Mouse (Mus musculus) midbrain, embryonic 12.5 days (tissue): ENCODE results near the gene 1600014C23Rik. TPM values are rescaled to one million over a fixed set of nuclear protein-coding genes. Genes with fewer than 3 reads are reported as not detected.

ENCODE experiments used
- ATAC-seq: fragments of 200-750 bp; cut with Nextera tagmentation; 2 replicates; pipeline ENCODE4 v1.8.0; 2017; ENCODE audit warnings: low read depth, moderate TSS enrichment, moderate library complexity; ENCODE audit not compliant: low FRiP score
- H3K27ac ChIP-seq: fragments of 300-500 bp; sonication (generic); replicated peaks from 2 replicates; pipeline ENCODE4 v1.5.1; 2016; ENCODE audit warnings: mild to moderate bottlenecking
- H3K27me3 ChIP-seq: fragments of 300-500 bp; sonication (generic); 2 replicates; pipeline ENCODE4 v1.6.1; 2016; ENCODE audit warnings: mild to moderate bottlenecking
- H3K36me3 ChIP-seq: fragments of 300-500 bp; sonication (generic); 2 replicates; pipeline ENCODE4 v1.6.1; 2016
- H3K4me1 ChIP-seq: fragments of 300-500 bp; sonication (generic); 2 replicates; pipeline ENCODE4 v1.6.1; 2016
- H3K4me2 ChIP-seq: fragments of 300-500 bp; sonication (generic); replicated peaks from 2 replicates; pipeline ENCODE4 v1.6.1; 2016; ENCODE audit warnings: mild to moderate bottlenecking, moderate library complexity
- H3K4me3 ChIP-seq: fragments of 300-500 bp; sonication (generic); 2 replicates; pipeline ENCODE4 v1.5.1; 2016; ENCODE audit warnings: mild to moderate bottlenecking
- H3K9ac ChIP-seq: fragments of 300-500 bp; sonication (generic); replicated peaks from 2 replicates; pipeline ENCODE4 v1.6.1; 2016; ENCODE audit warnings: mild to moderate bottlenecking, moderate library complexity
- H3K9me3 ChIP-seq: fragments of 300-500 bp; sonication (generic); 2 replicates; pipeline ENCODE4 v1.6.1; 2016; ENCODE audit warnings: mild to moderate bottlenecking
- WGBS: fragments of 180-500 bp; shearing (Covaris S2); methylation state at CpG from one replicate; pipeline ENCODE4 v1.1.7; 2016; 5-methylcytosine and 5-hydroxymethylcytosine counted together
- polyA plus RNA-seq: library from polyadenylated mRNA; unstranded; fragments of >200 nt; fragmentation: Nextera tagmentation; extraction: Ambion mirVana; gene quantifications from 2 replicates; pipeline ENCODE4 v1.2.1, GENCODE M21; 2016

Gene 1600014C23Rik
- polyA plus RNA-seq = not detected in 2 replicates

DNA sequence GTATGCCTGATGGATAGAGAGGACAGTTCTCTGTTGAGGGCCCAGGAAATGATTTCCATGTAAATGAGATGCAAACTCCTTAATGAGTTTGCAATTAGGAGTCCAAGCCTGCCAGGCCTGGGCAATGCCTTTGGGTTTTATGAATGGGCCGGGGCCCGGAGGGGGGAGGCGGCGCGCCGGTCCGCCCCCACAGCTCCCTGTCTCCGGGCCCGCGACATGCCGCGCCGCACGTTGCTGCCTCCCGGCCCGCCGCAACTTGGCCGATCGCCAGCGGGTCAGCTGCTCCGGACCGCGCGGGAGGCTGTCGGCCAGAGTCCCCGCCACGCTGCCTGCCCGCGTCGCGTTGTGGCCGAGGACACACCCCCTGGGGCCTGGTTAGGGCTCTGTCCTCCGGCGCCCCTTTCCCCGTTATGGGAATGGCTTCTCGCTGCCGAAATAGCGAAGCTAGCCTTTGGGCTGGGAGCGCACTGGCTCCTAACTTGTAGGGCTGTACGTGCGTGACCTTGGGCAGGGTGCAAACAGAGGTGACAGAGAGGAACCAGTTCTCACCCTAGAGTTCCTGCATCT, at the start of gene 1600014C23Rik:
Gene 1600014C23Rik (minus strand): TSS at position 110 of the 567 bp plus-strand sequence.
- under 1% methylated on average over 40 of the region's 41 CpGs for WGBS
- Histone ChIP-seq H3K4me3 (peak within 1 kb of the TSS; percentile 34), H3K36me3 (no peaks in the 10 kb centered on the region), H3K4me2 (peak within 1 kb of the TSS; percentile 60), H3K27me3 (peaks cover 39% of the 10 kb centered on the region), H3K9me3 (no peaks in the 10 kb centered on the region), H3K9ac (peak within 1 kb of the TSS; percentile 57), H3K4me1 (peaks cover 37% of the 10 kb centered on the region), H3K27ac (peak within 1 kb of the TSS; percentile 27; the same call in 1 of the 2 replicates)
- peak; percentile 7; the same call in 1 of the 2 replicates for ATAC-seq

DNA sequence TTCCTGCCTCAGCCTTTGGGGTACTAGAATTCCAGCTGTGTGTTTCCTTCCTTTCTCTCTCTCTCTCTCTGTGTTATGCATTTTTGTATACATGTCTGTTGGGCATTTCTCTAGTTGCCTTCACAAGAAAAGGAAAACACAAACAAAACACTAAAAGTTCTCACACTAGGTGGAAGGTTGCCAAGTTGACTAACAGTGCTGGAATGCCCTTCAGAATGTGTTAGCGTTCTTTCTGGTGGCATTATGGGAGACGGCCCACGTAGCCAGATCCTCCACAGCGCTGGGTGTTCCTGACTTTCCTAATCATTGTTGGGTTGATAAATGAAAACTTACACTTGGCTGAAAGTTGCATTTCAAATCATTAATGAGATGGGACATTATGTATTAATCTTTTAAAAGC, 44.8 kb upstream of the 1600014C23Rik start:
- Histone ChIP-seq H3K27me3 (no peaks in the 10 kb centered on the region), H3K4me1 (no peaks in the 10 kb centered on the region), H3K4me2 (no peak overlapping the region), H3K27ac (no peak overlapping the region), H3K36me3 (no peaks in the 10 kb centered on the region), H3K9me3 (no peaks in the 10 kb centered on the region), H3K9ac (no peak overlapping the region), H3K4me3 (no peak overlapping the region)
- 93% methylated on average over 4 of the region's 4 CpGs for WGBS
- no peak for ATAC-seq

DNA sequence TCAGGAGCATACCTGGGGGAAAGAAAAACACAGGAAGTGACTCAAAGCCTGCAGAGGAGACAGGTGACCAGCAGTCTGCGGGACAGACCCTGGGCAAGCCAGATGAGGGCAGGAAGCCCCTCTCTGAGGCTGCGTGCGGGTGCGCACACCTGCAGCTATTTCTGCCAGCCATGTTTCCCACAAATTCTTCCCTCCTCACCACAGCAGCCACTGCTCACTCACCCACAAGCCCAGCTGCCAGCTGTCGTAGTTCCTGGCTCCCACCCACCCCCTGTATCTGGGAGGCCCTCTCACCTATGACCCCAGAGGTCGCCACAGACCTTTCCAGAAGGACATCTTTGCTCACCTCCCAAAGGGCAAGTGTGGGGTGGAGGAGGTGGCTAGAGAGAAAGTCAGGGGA, 43.8 kb upstream of the 1600014C23Rik start:
- Histone ChIP-seq H3K9ac (no peak overlapping the region), H3K4me1 (no peaks in the 10 kb centered on the region), H3K36me3 (no peaks in the 10 kb centered on the region), H3K4me2 (no peak overlapping the region), H3K27ac (no peak overlapping the region), H3K9me3 (no peaks in the 10 kb centered on the region), H3K4me3 (no peak overlapping the region), H3K27me3 (no peaks in the 10 kb centered on the region)
- WGBS = 83% methylated on average over 6 of the region's 6 CpGs
- ATAC-seq = no peak

DNA sequence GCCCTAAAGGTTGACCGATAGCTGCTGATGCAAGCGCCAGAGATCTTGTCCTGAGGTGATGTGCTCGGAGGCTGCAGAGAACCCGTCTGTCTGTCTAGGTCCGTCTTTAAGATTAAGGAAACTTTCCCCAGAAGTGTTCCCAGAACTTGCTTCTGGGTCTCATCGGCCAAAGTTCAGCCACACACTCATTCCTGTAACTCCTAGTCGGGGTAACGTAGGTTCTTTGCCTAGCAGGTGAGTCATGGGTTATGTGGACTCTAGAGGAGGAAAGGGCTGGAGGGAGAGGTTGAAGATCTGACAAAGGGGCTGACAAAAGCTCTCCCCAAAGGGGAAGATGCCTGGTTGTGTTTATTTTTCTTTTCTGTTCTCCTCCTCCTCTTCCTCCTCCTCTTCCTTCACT, 42.5 kb upstream of the 1600014C23Rik start:
- no peaks in the 10 kb centered on the region for H3K9me3 ChIP-seq

DNA sequence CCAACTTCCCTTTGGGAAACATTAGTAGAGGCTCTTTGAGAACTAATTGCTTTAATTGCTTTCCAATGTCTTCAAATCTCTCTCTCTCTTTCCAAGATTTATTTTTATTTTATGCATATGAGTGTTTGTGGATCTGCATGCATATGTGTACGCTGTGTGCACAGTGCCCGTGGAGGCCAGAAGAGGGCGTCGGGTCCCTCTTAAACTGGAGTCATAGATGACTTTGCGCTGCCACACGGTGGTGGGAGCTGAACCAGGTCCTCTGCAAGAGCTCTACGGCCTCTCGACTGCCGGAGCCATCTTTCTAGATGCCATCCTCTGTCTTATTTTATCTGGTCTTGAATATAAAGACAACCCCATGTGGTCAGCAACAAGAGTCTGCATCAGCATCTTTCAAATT, 41.8 kb upstream of the 1600014C23Rik start:
- 89% methylated on average over 9 of the region's 9 CpGs for WGBS
- no peaks in the 10 kb centered on the region for H3K9me3 ChIP-seq
- no peak overlapping the region for H3K4me2 ChIP-seq
- no peak overlapping the region for H3K27ac ChIP-seq
- no peak for ATAC-seq
- H3K9ac ChIP-seq = no peak overlapping the region
- H3K27me3 ChIP-seq = no peaks in the 10 kb centered on the region
- peaks cover 3% of the 10 kb centered on the region for H3K4me1 ChIP-seq
- H3K36me3 ChIP-seq = no peaks in the 10 kb centered on the region
- H3K4me3 ChIP-seq = no peak overlapping the region

More for the DNA sequence above, 42.5 kb upstream of the 1600014C23Rik start:
- Histone ChIP-seq H3K9ac (no peak overlapping the region), H3K4me1 (no peaks in the 10 kb centered on the region), H3K36me3 (no peaks in the 10 kb centered on the region), H3K27ac (no peak overlapping the region), H3K27me3 (no peaks in the 10 kb centered on the region), H3K4me2 (no peak overlapping the region), H3K4me3 (no peak overlapping the region)
- WGBS = 95% methylated on average over 8 of the region's 8 CpGs
- ATAC-seq = no peak

DNA sequence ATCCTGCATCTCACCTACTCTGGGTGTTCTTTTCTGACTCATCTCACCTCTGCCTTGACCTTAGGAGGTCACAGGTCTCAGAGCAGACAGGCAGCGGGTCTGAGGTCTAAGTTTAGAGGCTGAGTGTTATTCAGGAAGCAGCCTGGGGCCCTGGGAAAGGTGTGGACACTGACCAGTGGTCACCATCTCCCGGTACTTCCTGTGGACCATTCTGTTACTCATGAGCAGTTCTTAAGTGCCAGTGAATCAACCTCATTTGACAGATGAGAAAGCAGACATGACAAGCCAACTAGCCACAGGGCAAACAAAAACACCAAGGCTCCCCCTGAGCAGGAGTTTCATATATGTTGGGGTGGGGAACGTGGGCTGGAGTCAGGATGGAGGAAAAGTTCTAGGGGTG, 38.9 kb upstream of the 1600014C23Rik start:
- Histone ChIP-seq H3K36me3 (no peaks in the 10 kb centered on the region), H3K9ac (no peak overlapping the region), H3K4me2 (no peak overlapping the region), H3K9me3 (no peaks in the 10 kb centered on the region), H3K4me1 (peaks cover 10% of the 10 kb centered on the region), H3K4me3 (no peak overlapping the region), H3K27me3 (peaks cover 8% of the 10 kb centered on the region; the same call in 1 of the 2 replicates), H3K27ac (no peak overlapping the region)
- WGBS = 86% methylated on average over 3 of the region's 3 CpGs
- no peak for ATAC-seq

DNA sequence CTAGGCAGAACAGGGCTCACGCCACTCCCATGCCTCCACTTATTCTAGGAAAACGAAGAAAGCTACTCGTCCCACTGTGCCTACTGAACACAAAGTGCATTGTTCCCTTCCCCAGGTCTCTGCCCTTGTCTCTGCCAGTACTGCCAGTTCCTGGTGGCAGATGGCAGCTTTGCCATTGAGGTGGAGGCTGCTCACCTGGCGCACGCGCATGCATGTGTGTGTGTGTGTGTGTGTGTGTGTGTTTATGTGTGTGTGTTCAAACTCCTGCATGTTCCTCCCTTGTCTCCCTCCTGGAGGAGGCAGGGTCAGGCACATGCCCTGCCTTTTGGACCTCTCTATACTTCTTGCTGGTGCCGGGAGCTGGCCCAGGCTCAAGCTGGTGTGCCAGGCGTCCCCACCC, 38.5 kb upstream of the 1600014C23Rik start:
- H3K4me1 ChIP-seq = peaks cover 15% of the 10 kb centered on the region
- WGBS = 94% methylated on average over 8 of the region's 8 CpGs
- H3K27ac ChIP-seq = no peak overlapping the region
- H3K4me2 ChIP-seq = no peak overlapping the region
- H3K9ac ChIP-seq = no peak overlapping the region
- no peaks in the 10 kb centered on the region for H3K9me3 ChIP-seq
- no peaks in the 10 kb centered on the region for H3K36me3 ChIP-seq
- no peak overlapping the region for H3K4me3 ChIP-seq
- H3K27me3 ChIP-seq = peaks cover 8% of the 10 kb centered on the region; the same call in 1 of the 2 replicates
- no peak for ATAC-seq

DNA sequence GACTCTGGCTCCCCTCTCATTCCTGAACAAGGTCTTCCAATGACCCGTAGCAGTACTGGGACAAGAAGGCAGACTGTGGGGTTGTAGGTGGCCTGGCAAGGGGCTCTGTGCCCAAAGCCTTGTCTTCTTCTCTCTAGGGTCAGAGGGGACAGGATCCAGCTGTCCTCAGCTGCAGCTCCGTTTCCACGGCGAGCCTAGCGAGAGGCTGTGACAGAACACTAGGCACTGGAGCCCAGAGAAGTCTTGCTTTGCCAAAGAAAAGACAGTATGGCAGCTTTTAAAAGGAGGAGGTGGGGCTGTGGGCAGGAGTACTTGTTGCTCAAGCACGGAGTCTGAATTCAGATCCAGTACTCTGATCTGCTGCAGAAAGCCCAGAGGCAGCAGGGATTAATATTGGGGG, 36.8 kb upstream of the 1600014C23Rik start:
- Histone ChIP-seq H3K4me1 (peaks cover 28% of the 10 kb centered on the region), H3K9ac (no peak overlapping the region), H3K27ac (no peak overlapping the region), H3K9me3 (no peaks in the 10 kb centered on the region), H3K4me3 (no peak overlapping the region), H3K4me2 (no peak overlapping the region), H3K27me3 (peaks cover 8% of the 10 kb centered on the region; the same call in 1 of the 2 replicates), H3K36me3 (no peaks in the 10 kb centered on the region)
- no peak for ATAC-seq
- 28% methylated on average over 6 of the region's 6 CpGs for WGBS

DNA sequence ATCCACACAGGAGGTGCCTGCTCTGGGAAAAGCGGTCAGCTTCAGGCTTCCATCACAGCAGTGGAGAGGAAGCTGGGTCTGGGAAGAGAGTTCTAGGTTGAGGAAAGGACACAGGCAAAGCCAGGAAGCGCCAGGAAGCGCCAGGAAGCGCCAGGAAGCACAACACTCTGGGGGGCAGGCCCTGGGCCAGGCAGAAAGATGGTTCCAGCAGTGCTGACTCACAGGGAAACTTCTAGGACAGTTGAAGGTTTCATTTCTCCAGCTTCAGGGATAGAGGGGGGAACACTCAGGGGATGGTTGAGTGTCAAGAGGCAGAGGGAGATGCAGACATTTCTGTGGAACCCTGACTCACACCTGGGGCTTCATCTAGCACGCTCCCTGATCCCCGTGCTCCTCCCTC, 36.2 kb upstream of the 1600014C23Rik start:
- Histone ChIP-seq H3K4me3 (no peak overlapping the region), H3K27me3 (peaks cover 8% of the 10 kb centered on the region; the same call in 1 of the 2 replicates), H3K27ac (no peak overlapping the region), H3K36me3 (no peaks in the 10 kb centered on the region), H3K9me3 (no peaks in the 10 kb centered on the region), H3K4me2 (no peak overlapping the region), H3K9ac (no peak overlapping the region), H3K4me1 (peaks cover 28% of the 10 kb centered on the region)
- no peak for ATAC-seq
- WGBS = 79% methylated on average over 6 of the region's 6 CpGs

DNA sequence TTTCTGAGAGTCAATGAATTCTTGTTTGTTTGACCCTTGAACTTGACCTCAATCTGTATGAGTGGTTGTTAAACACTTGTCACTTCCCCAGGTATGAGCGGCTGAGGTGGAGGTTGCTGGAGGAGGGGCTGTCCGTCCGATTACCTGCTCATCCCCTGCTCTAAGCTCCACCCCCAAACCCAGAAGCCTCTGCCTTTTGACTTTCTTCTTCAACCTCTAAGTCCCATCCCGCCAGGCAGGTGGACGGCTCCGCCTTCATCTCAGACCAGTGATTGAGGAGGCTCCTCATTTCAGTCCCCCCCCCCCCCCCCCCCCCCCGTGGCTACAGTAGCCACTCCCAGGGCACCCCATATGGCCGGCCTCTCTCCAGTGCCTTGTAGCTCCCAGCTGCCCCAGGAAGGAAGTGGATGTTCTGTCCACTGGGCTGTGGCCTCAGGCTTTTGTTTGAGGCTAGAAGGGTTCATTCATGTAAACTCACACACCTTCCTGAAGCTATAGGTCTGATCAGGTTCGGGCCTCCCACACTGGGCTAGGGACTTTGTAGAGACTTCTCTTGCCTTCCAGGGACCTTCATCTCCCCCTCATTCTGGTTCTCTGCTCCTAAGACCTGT, 34.0 kb upstream of the 1600014C23Rik start:
- Histone ChIP-seq H3K27ac (no peak overlapping the region), H3K4me2 (no peak overlapping the region), H3K4me1 (peaks cover 31% of the 10 kb centered on the region), H3K27me3 (peaks cover 8% of the 10 kb centered on the region; the same call in 1 of the 2 replicates), H3K36me3 (no peaks in the 10 kb centered on the region), H3K9me3 (no peaks in the 10 kb centered on the region), H3K4me3 (no peak overlapping the region), H3K9ac (no peak overlapping the region)
- ATAC-seq = no peak
- 44% methylated on average over 7 of the region's 9 CpGs for WGBS

DNA sequence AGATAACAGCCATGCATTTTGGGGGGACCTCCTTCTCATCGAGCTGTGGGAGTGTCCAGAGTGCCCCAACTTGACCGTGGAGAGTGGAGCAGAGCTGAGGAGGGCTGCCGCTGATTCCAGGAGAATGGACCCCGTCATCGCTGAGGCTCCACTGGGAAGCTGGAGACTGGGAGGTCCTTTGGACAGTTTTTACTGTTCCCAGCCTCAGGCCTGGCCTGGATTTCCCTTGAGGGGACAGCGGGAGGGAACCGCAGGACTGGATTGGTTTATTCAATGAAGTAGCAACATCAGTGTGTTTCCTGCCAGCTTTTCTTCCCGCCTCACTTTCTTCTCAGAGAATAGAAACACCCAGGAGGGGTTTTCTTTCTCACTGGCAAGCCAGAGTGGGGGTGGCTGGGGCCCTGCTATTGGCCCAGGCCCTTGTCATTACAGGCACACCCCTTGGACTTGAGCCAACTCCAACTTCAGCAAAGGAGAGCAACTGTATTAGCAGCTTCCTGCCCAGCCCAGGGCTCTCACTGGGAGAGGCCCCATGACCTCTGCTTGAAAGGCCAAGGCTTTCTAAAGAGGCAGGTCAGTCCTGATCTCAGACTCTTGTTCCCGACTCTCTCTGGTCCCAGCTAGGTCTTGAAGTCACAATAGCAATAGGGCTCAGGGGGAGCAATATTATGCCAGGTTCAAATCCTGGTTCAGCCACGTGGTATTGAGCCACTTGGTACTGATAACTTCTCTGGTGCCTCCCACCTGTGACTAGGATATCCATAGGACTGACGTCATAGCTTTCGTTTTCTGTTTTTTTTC, 33.3 kb upstream of the 1600014C23Rik start:
- H3K4me2 ChIP-seq = peak overlapping the region; percentile 16; the same call in 1 of the 2 replicates
- H3K27me3 ChIP-seq = peaks cover 8% of the 10 kb centered on the region; the same call in 1 of the 2 replicates
- peaks cover 31% of the 10 kb centered on the region for H3K4me1 ChIP-seq
- H3K9ac ChIP-seq = no peak overlapping the region
- ATAC-seq = peak; percentile 93
- no peaks in the 10 kb centered on the region for H3K36me3 ChIP-seq
- no peak overlapping the region for H3K4me3 ChIP-seq
- WGBS = 14% methylated on average over 12 of the region's 12 CpGs
- H3K9me3 ChIP-seq = no peaks in the 10 kb centered on the region
- peak overlapping the region; percentile 82 for H3K27ac ChIP-seq

DNA sequence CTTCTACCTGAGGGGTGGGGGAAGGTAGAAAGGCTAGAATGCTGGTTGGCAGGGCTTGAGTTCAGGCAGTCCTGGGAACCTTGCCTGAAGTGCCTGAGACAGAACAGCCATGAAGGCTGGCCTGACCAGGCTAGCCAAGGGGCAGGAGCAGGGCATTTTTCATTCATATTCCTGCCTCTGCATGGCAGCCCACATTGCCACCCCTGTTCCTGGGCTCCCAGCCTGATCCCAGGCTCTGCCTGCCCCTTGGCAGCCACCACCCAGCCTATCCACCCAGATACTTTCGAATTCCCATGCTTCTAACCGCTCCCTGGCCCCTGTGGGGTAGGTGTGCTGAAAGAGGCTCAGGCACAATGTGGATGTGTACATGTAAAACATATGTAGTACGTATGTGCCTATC, 32.3 kb upstream of the 1600014C23Rik start:
- peak overlapping the region; percentile 82; the same call in 1 of the 2 replicates for H3K27ac ChIP-seq
- no peak overlapping the region for H3K9ac ChIP-seq
- no peaks in the 10 kb centered on the region for H3K36me3 ChIP-seq
- WGBS = 92% methylated on average over 3 of the region's 3 CpGs
- peaks cover 31% of the 10 kb centered on the region for H3K4me1 ChIP-seq
- ATAC-seq = no peak
- peaks cover 8% of the 10 kb centered on the region; the same call in 1 of the 2 replicates for H3K27me3 ChIP-seq
- H3K9me3 ChIP-seq = no peaks in the 10 kb centered on the region
- no peak overlapping the region for H3K4me2 ChIP-seq
- no peak overlapping the region for H3K4me3 ChIP-seq
